Mouse (Mus musculus): ENCODE measurements around the gene Hoxb8.
A peak's percentile ranks its signal among the peaks of the same experiment; 100 is the strongest.

Gene Hoxb8

GRCm38 (mm10) chr11:96299781-96300180 lies 18.1 kb downstream of the Hoxb8 start:
- no peak for DNase-seq (ENCODE audit: low spot score in 2 of 2)

GRCm38 (mm10) chr11:96300354-96301063 lies 18.8 kb downstream of the Hoxb8 start:
- no peak for DNase-seq (ENCODE audit: low spot score in 2 of 2)

- DNase-seq (ENCODE audit: low spot score in 2 of 2): no peak
Measured at GRCm38 (mm10) chr11:96301064-96301431, 19.3 kb downstream of the Hoxb8 start.

GRCm38 (mm10) chr11:96301837-96302236 lies 20.1 kb downstream of the Hoxb8 start:
- no peak for DNase-seq (ENCODE audit: low spot score in 2 of 2)

- no peak for DNase-seq (ENCODE audit: low spot score in 2 of 2)
Measured at GRCm38 (mm10) chr11:96302381-96303150, 20.9 kb downstream of the Hoxb8 start.

- DNase-seq (ENCODE audit: low spot score in 2 of 2): peak in 1 of 2 experiments; percentile 24
Measured at GRCm38 (mm10) chr11:96303151-96304099, 21.7 kb downstream of the Hoxb8 start, which contains the start of gene Hoxb5. TSS of gene Hoxb5 (plus strand) at chr11:96303336.

- no peak for DNase-seq (ENCODE audit: low spot score in 2 of 2)
Measured at GRCm38 (mm10) chr11:96304381-96305195, 22.9 kb downstream of the Hoxb8 start.

GRCm38 (mm10) chr11:96305505-96306182 lies 23.9 kb downstream of the Hoxb8 start:
- DNase-seq (ENCODE audit: low spot score in 2 of 2): no peak

GRCm38 (mm10) chr11:96306183-96306907 lies 24.6 kb downstream of the Hoxb8 start:
- DNase-seq (ENCODE audit: low spot score in 2 of 2): no peak

GRCm38 (mm10) chr11:96306908-96307269 lies 25.2 kb downstream of the Hoxb8 start:
- DNase-seq (ENCODE audit: low spot score in 2 of 2): no peak

- no peak for DNase-seq (ENCODE audit: low spot score in 2 of 2)
Measured at GRCm38 (mm10) chr11:96308763-96309162, 27.1 kb downstream of the Hoxb8 start.

- DNase-seq (ENCODE audit: low spot score in 2 of 2): no peak
Measured at GRCm38 (mm10) chr11:96309288-96309687, 27.6 kb downstream of the Hoxb8 start.

GRCm38 (mm10) chr11:96310183-96310938 lies 28.7 kb downstream of the Hoxb8 start:
- DNase-seq (ENCODE audit: low spot score in 2 of 2): no peak

- no peak for DNase-seq (ENCODE audit: low spot score in 2 of 2)
Measured at GRCm38 (mm10) chr11:96311097-96311496, 29.4 kb downstream of the Hoxb8 start.

- peak; percentile 47 to 49 for DNase-seq (ENCODE audit: low spot score in 2 of 2)
Measured at GRCm38 (mm10) chr11:96311520-96312417, 30.1 kb downstream of the Hoxb8 start.

- DNase-seq (ENCODE audit: low spot score in 2 of 2): no peak
Measured at GRCm38 (mm10) chr11:96313134-96313533, 31.4 kb downstream of the Hoxb8 start.

- no peak for DNase-seq (ENCODE audit: low spot score in 2 of 2)
Measured at GRCm38 (mm10) chr11:96313806-96314428, 32.2 kb downstream of the Hoxb8 start.

Data from spleen, postnatal 36 days (tissue).